Mouse (Mus musculus) adrenal gland, postnatal 36 days (tissue): Measurements from ENCODE around the gene Scamp4. TPM values are rescaled to one million over a fixed set of nuclear protein-coding genes. Genes with fewer than 3 reads are reported as not detected.

Experiments
- DNase-seq, 2 experiments: peaks; one replicate each; pipeline ENCODE4 v3.0.0; 2021; ENCODE audit warnings: mixed read lengths in 1 of 2
- long read RNA-seq, 2 experiments: library from polyadenylated mRNA; stranded (forward); transcript quantifications; one replicate each; pipeline ENCODE4 v2.0.0; 2021; ENCODE audit warnings: borderline sequencing depth in 2 of 2
- total RNA-seq, 2 experiments: library from RNA; stranded (reverse); gene quantifications; 2 replicates each; pipeline ENCODE4 v1.2.3; 2021

The Scamp4 gene
- total RNA-seq: 10 to 100 TPM; 64.3 to 64.6 TPM
- long read RNA-seq, experiment 1, transcript Scamp4-201 (7 exons, 1,804 nt): major isoform, 46 of 71 reads
- long read RNA-seq, experiment 1, partial matches to known transcripts: 18 of 71 reads
- long read RNA-seq, experiment 1, other reads (novel, unspliced or antisense): 5 of 71 reads
- long read RNA-seq, experiment 2, transcript Scamp4-201 (7 exons, 1,804 nt): major isoform, 34 of 44 reads
- long read RNA-seq, experiment 2, partial matches to known transcripts: 3 of 44 reads
- long read RNA-seq, experiment 2, other reads (novel, unspliced or antisense): 5 of 44 reads

GRCm38 (mm10) chr10:80602698-80603325 lies at the start of gene Scamp4, which contains the start of gene Adat3:
Gene Scamp4, plus strand, starts transcription at chr10:80602872.
Gene Adat3, plus strand, starts transcription at chr10:80602880.
- DNase-seq: peak; percentile 96 to 97

DNA sequence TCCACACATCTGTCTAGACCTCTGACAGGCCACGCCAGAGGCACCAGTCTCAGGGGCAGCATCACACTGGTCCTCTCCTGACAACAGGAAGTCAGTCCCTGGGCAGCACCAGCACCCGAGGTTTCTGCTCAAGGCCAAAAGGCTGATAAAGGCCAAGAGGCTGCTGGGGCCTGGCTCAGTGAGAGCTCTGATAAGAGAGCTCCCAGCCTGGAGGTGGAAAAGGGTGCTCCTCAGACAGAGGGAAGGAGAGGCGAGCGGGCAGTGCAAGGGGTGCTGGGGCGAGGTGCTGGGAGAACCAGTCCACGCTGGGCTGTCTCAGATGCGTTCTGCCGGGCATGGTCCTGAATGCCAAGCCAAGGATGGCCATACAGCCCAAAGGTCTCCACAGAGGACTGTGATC lies 49.1 kb upstream of the Scamp4 start:
- peak; percentile 48 to 55 for DNase-seq

DNA sequence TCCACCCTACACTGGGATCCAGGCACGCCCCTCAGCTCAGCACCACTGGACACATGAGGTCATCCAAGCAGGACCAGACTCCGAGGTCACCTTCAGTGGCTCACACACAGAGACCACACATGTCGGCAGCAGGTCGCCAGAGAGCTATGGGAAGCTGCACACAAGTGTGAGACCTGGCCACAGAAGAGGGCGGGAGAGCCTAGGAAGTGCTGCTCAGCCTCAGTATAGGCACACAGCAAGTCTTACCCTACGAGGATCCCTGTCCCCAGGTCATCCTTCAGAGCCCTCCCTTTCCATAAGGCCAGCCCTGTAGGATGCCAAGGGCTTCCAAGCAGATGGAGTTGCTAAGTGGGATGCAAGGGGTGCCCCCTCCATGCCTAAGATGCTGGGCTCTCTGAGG lies 48.7 kb upstream of the Scamp4 start:
- no peak for DNase-seq

DNA sequence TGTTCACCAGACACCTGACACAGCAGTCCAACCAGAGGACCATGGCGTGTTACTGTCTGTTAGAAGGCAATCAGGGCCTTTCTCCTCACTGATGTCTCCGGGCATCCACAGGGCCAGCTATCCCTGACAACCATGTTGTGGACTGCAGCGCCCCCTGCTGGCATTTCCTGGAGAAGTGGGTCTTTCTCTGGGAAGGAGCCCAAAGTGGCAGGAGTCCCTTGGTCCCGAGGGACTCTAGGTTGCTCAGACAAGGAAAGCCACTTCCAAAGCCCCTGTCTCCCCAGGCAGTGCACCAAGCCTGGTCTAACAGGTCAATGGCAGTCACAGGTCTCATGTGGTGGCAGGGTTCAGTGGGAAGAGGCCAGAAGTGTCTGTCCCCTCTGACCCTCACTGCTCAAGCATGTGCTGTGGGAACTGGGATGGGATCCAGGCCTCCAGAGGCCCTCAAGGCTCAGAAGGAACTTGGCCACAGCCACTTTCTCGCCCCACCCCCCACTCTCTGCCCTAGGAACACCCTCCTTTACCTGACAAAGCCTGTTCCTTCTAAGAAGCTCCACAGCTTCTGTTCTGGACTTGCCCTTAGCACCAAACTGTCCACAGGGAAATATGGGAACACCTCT lies 45.2 kb upstream of the Scamp4 start:
- peak; percentile 91 to 92 for DNase-seq

DNA sequence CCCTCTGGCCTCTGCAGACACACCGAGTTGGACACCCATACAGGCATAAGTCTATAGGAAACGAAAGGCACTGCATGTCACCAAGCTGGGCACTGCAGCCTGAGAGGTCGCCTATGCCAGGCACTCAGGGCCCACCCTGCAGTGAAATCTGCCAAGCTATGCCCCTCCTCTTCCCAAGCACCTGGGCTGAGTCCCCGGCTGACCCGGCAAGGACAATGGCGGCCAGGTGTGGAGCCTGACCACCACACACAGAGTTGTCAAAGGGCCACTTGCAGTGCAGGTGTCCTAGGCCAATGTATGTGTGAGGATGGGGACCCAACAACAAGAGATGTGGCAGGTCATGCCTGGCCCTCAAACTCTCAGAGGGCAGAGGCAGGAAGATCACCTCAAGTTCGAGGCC lies 43.2 kb upstream of the Scamp4 start:
- no peak for DNase-seq

DNA sequence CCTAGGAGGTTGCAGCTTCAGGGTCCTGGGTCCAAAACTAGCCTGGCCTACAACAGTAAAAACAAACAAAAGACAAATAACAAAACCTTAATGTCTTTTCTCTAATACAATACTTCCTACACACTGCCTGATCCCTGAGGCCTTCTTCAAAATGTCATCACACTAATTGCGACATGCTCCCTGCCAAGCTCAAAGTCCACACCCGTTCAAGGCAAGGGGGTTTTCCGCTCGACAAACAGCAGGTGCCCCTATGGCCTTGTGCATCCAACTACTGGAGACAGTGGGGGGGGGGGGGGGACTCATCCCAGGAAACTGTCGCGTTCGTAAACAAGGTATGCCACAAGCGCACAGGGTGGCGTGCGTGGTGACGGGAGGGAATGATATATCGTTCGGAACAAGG lies 42.1 kb upstream of the Scamp4 start:
- DNase-seq: no peak

GRCm38 (mm10) chr10:80561116-80561944 lies 41.3 kb upstream of the Scamp4 start, which contains the start of gene Rexo1:
Gene Rexo1, minus strand, starts transcription at chr10:80561560.
- peak; percentile 94 to 95 for DNase-seq

DNA sequence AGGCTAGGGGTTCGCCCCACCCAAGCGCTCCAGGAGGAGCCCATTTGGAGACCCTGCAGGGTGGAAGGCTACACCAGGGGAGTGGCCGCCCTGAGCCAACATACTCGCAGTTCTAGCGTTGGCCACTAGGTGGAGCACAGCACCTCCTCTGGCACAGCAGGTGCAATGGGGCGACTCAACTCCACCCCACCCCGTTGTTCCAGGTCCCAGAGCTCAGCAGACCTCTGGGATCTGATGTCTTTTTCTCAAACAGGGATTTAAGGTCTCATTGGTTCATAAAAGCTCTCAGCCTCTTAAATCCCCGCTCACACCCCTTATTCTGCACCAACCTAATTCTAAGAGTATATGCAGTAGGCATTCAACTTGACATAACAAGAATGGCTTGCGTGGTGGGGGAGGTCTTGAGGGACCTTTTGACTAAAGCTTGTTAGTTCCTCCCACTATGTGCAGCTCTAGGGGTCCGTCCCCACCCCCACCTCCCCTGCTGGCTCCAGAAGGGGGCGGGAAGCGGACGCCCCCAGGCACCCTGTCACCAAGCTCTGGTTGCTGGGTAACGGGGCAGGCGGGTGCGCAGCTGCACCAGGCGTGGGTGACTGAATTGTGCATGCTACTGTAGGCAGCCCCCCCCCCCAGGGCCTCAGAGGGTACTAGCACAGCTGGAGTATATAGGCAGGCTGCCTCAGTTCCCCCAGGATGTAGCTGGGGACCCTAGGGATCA lies 36.1 kb upstream of the Scamp4 start:
- DNase-seq: peak; percentile 86 to 89

- no peak for DNase-seq
Observed at GRCm38 (mm10) chr10:80568876-80569275, 33.8 kb upstream of the Scamp4 start.

DNA sequence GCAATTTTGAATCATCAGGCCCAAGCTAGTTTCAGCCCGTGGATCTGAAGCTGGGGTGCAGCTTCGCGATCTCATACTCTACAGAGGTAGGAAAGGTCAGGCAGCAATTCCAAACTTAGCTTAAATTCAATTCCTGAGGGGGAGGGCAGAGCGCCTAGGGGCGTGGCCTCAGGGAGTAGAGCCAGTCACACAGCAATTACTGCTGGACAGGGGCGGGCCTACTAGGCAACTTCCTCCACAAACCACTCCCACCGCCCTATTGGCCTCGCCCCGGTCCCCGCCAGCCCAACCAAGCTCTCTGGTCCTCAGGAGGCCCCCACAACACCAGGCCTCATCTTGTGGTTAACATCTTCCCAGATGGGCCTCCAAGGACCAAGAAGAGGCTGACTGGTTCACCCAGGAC lies 33.0 kb upstream of the Scamp4 start:
- peak; percentile 63 to 84 for DNase-seq

- DNase-seq: no peak
Observed at GRCm38 (mm10) chr10:80570419-80570818, 32.3 kb upstream of the Scamp4 start.

DNA sequence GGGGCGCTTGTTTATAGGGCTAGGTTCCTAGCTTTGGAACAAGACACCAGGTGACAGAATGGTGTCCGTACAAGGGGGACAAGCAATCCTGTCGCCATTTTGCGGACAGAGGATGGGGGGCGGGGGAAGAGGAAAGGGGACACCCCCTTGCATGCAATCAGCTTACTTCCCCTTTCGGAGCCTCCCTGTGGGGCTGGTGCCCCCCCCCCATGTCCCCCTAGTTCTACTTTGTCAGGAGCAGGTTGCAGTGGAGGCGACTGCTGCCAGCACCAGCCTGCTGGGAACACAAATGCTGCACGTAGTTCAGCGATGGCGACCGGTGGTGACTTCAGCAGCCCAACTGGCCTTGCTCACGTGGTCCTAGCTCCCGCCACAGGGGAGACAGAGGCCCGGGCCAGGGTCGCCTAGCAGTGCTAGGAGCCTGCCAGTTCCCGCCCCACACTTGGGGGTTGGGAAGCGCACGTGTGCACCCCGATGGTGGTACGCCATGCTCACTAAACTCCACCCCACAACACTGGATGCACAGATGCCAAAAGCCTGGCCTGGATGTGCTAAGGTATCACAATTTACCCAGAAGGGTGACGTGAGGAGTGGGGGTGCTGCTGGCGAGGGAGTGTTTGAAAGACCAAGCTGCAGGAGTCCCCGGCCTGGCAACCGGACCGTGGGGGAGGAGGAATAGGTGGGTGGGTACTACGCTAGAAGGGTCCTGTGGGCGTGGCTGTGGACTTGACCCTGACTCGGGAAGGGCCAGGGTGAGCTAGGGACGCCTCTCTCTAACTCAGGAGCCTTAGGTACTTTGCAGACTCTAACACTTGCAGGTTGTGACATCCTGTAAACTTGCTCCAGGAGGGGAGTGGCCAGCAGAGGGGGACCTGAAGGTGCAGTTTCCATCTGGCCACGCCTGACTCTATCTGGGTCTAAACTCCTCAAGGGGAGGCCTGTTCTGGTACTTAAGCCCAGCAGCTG lies 31.5 kb upstream of the Scamp4 start:
- DNase-seq: no peak

DNA sequence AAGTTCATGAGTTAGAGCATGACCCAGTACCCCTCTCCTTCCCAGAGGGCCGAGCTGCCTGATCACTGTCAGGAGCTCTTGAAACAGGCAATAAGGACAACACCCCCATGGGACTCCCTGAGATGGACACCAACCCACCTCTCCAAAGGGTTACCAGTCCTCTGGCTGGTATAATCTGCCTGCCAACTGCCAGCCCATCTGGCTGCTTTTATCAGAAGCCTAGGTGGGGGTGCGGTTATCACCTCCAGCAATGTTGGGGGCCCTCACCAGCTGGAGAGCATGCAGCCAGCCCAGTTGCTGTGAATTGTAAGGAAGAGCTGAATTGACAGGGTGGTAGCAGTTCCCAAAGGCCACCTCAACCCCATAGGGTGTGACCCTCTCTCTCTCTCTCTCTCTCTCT lies 30.2 kb upstream of the Scamp4 start:
- no peak for DNase-seq

- DNase-seq: no peak
Observed at GRCm38 (mm10) chr10:80573944-80574343, 28.7 kb upstream of the Scamp4 start.

GRCm38 (mm10) chr10:80574896-80575295 lies 27.8 kb upstream of the Scamp4 start:
- no peak for DNase-seq

DNA sequence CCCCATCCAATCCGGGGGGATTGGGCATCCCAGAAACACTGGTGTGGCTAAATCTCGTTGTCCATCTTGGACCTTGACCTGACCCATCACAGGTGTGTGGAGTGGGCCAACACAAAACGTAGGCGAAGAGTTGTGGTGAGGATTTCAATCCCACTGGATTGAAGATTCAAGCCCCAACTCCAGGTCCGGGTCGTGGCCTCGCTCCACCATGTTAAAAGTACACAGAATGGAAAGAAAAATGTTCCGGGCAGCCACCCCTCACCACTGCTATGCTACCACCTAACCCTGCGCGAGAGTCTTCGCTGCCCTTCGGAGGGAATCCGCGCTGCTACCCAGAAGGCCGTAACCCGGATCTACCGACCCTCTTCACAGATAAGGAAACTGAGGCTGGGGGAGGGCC lies 26.7 kb upstream of the Scamp4 start:
- no peak for DNase-seq

GRCm38 (mm10) chr10:80576351-80577194 lies 26.1 kb upstream of the Scamp4 start:
- DNase-seq: peak; percentile 72 to 85

DNA sequence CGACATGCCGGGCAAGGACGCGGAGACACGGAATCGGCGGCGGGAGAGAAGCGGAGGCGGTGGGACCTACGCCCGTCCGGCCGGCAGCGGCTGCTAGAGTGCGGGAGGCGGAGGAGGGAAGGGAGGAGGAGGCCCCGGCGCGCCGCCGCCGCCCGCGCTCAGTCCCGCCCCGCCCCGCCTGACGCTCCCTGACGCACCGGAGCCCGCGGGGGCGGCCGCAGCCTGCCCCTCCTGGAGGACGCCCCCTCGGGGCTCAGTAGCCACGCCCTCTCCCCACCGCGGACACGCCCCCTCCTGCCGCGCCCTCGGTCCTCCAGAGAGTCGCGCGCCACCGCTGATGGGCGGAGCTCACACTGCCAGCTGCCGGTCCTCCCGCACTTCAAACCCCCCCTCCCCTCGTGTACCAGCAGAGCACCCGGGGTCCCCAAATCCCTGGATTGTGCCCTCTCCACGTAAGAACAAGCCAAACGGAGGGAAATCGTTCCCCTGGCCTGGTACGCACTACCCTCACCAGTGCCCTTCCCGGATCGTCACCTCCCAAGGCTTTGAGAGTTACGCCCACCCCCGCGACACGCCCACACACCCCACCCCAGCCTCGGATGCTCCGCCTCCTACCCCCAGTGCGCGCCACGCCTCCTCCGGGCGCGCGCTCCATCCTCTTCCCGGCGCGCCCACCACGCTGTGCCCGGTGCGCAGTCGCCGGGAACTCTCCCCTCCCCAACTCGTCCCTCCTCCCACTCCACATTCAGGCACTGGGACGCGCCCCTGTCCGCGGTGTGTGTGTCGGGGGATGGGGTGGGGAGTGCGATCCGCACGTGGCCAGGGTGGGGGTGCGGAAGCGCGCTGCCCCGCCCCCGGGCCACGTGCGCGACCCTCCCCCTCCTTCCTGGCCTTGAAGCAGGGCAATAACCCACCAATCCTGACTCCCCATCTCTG lies 25.2 kb upstream of the Scamp4 start, which contains the start of gene Klf16:
Gene Klf16, minus strand, starts transcription at position 127 of the 936 bp plus-strand sequence.
- peak; percentile 100 for DNase-seq
